Mouse (Mus musculus): ENCODE measurements at regions not wholly inside any gene's neighbourhood (a gene's known extent, or its start where the extent isn't known, plus 50 kb on each side); places are given as distances from the start of the nearest gene placed in this dataset.
A peak's percentile ranks its signal among the peaks of the same experiment; 100 is the strongest.

GRCm38 (mm10) chr11:24843839-24844738 is 766.2 kb downstream of the Bcl11a start:
- peak; percentile 3 for DNase-seq

DNA sequence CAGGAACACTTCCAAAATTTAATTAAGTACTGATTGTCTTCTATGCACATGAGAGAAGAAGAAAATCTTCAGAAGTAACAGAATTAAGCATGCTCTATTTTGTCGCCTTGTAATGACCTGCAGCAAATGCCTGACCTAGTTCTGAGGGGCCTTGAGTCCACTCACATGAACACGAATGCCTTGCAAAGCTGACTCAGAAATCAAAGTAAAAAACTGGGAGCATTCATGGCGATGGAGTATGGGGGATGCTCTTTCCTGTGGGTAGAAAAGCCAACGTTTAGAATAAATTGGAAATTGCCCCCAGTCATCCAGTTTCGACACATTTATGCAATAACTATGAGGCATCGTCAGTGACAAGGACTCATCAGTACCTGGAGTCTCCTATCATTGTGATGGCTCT is 779.1 kb downstream of the Bcl11a start:
- no peak for DNase-seq

DNA sequence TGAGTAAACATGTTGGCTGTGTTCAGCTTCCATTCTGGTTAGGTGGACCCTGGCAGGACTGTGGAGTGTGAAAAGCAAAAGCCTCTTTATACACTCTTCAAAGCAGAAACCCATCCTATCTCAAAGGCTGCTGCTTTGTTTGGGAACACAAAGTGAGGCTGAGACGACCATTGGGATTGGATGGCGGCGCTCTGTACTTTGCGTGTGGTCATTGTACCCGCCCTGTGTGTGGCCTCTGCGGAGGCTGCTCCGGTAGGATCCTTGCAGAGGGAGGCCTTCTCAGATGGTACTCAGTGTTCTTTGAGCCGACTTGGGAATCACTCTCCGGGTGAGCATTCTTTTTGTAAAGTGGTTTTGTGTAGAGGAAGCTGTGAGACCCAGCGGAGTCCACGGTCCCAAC is 786.8 kb downstream of the Bcl11a start:
- DNase-seq = no peak

DNA sequence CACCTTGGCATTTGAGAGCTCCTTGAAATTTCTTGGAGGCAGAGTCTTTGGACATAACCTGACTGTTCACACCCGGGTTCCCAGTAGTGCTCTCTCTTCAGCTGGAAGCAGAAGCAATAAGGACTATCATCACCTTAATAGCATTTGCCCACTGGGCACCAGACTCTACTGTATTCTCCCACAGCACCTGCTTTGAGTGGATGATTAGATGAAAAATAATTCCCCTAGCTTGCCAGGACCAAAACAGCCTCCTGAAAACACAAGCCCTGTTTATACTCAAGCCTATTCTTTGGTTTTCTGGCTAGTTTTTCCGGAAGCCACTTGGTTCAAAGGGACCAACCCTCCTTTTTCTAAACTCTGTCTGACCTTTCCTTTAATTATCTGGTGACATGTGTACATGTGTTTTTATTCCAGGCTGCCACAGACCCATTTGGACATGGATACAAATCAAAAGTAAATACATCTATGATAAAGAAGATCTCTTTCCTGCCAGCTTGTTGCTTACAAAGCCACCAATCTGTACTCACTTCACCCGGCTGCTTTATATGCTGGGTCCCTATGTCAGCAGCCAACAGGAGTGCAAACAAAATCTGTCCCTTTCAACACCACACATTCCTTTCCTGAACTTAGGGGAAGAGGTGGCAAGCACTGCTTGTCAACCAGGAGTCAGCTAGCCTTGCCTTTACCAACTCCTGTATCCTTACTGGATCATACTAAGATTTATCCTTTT is 787.4 kb downstream of the Bcl11a start:
- no peak for DNase-seq
